7 mouse cellular contexts compared by ENCODE assay signal in genomic region chr4:155894311-155894881, GRCm38 (mm10). TPM values are rescaled to one million over a fixed set of nuclear protein-coding genes. Genes with fewer than 3 reads are reported as not detected.
DNase-seq lines count a peak whose midpoint lies in the region; ATAC-seq and TF ChIP-seq lines count a peak whose summit lies in the region.

No protein-coding gene starts in this region.

- 31% methylated on average over 8 of the region's 8 CpGs for WGBS in hindbrain, embryonic 11.5 days
- WGBS in small intestine, adult 2 months = 25% methylated on average over 8 of the region's 8 CpGs

- peaks cover 16% of the 10 kb centered on the region for H3K4me1 ChIP-seq in hindbrain, embryonic 11.5 days (replicated peaks; ENCODE audit: control insufficient read depth, insufficient read depth, low read length)
- peaks cover 21% of the 10 kb centered on the region for H3K4me1 ChIP-seq in small intestine, adult 2 months (ENCODE audit: control insufficient read depth, insufficient read depth, insufficient read length, low read length)

- no peaks in the 10 kb centered on the region for H3K9me3 ChIP-seq in hindbrain, embryonic 11.5 days (ENCODE audit: control insufficient read depth, low read length)

- TF ChIP-seq POLR2A in small intestine, adult 2 months (IDR thresholded peaks at IDR 0.05; ENCODE audit: low read depth, low read length) = no peak

- H3K4me2 ChIP-seq in hindbrain, embryonic 11.5 days (replicated peaks; ENCODE audit: low read depth, low read length) = peak overlapping the region; percentile 85

- DNase-seq in R1 (ENCODE audit: low read depth, low spot score) = peak; percentile 63
- DNase-seq in c-Kit-positive CD71-positive TER-119-negative erythroid progenitor cells, embryonic 14.5 days (ENCODE audit: low read depth) = peak; percentile 58
- peak; percentile 67 for DNase-seq in frontal cortex, postnatal 14 days (ENCODE audit: low spot score in 2 of 2)
- no peak for DNase-seq in hindbrain, embryonic 11.5 days (ENCODE audit: low spot score)
- peak; percentile 80 to 83 for DNase-seq in left cerebral cortex, adult 2 months (ENCODE audit: extremely low spot score in 1 of 2, low spot score in 2 of 2)
- peak; percentile 83 to 91 for DNase-seq in lung, postnatal 4 days

- H3K27me3 ChIP-seq in hindbrain, embryonic 11.5 days (ENCODE audit: control insufficient read depth, insufficient read depth, low read length) = no peaks in the 10 kb centered on the region
- H3K27me3 ChIP-seq in small intestine, adult 2 months (ENCODE audit: control insufficient read depth, insufficient read depth, low read length) = no peaks in the 10 kb centered on the region

- peaks cover 12% of the 10 kb centered on the region; the same call in 1 of the 2 replicates for H3K36me3 ChIP-seq in hindbrain, embryonic 11.5 days (ENCODE audit: control insufficient read depth, insufficient read depth, low read length)
- peaks cover 5% of the 10 kb centered on the region for H3K36me3 ChIP-seq in small intestine, adult 2 months (ENCODE audit: control insufficient read depth, insufficient read depth, low read length)

- peak overlapping the region; percentile 25 for H3K9ac ChIP-seq in hindbrain, embryonic 11.5 days (ENCODE audit: low read depth, low read length)

- H3K27ac ChIP-seq in hindbrain, embryonic 11.5 days (ENCODE audit: low read depth, low read length) = no peak overlapping the region; the same call in 1 of the 2 replicates
- peak overlapping the region; percentile 93 for H3K27ac ChIP-seq in left cerebral cortex, adult 2 months
- H3K27ac ChIP-seq in small intestine, adult 2 months (ENCODE audit: insufficient read depth, low read depth, low read length) = peak overlapping the region; percentile 64

- intact Hi-C loops in left cerebral cortex, adult 2 months (cut with DNase I) = loop anchor here (5.0 kb wide), 1 partner anchor 98 kb away; the partner anchor contains the start of genes B3galt6 and Sdf4

- ATAC-seq in hindbrain, embryonic 11.5 days (ENCODE audit: low FRiP score) = no peak

- H3K4me3 ChIP-seq in hindbrain, embryonic 11.5 days (ENCODE audit: low read depth, low read length) = peak overlapping the region; percentile 1; the same call in 1 of the 2 replicates
- peak overlapping the region; percentile 100 for H3K4me3 ChIP-seq in left cerebral cortex, adult 2 months
- peak overlapping the region; percentile 22; the same call in 1 of the 2 replicates for H3K4me3 ChIP-seq in small intestine, adult 2 months (ENCODE audit: low read depth, low read length)

- no peak; the same call in 1 of the 2 replicates for TF ChIP-seq CTCF in left cerebral cortex, adult 2 months (IDR thresholded peaks at IDR 0.05)
- TF ChIP-seq CTCF in small intestine, adult 2 months (IDR thresholded peaks at IDR 0.05; ENCODE audit: extremely low read depth, insufficient read length, insufficient replicate concordance, low read depth, low read length) = no peak

RNA-seq across cellular contexts. Expression of gene Acap3, which starts 2.8 kb away (rescaled TPM):
- polyA plus RNA-seq in hindbrain, embryonic 11.5 days (2014; fragmentation: Nextera tagmentation; extraction: Ambion mirVana) = 29.0 and 34.7 TPM in 2 replicates
- 100 to 1,000 TPM; 139 to 152 TPM for total RNA-seq in left cerebral cortex, adult 2 months (2021)
- polyA plus RNA-seq in small intestine, adult 2 months (2012; rRNA removed) = 11.1 and 15.9 TPM in 2 replicates

RNA-seq across cellular contexts. Expression of gene Pusl1, which starts 2.8 kb away (rescaled TPM):
- polyA plus RNA-seq in hindbrain, embryonic 11.5 days (2014; fragmentation: Nextera tagmentation; extraction: Ambion mirVana) = 41.6 and 43.2 TPM in 2 replicates
- total RNA-seq in left cerebral cortex, adult 2 months (2021) = 10 to 100 TPM; 55.0 to 61.2 TPM
- polyA plus RNA-seq in small intestine, adult 2 months (2012; rRNA removed) = 25.2 and 30.8 TPM in 2 replicates

RNA-seq across cellular contexts. Expression of gene Ints11, which starts 25.1 kb away (rescaled TPM):
- polyA plus RNA-seq in hindbrain, embryonic 11.5 days (2014; fragmentation: Nextera tagmentation; extraction: Ambion mirVana) = 93.1 and 95.4 TPM in 2 replicates
- total RNA-seq in left cerebral cortex, adult 2 months (2021) = 10 to 100 TPM; 37.3 to 41.1 TPM
- 15.0 and 26.0 TPM in 2 replicates for polyA plus RNA-seq in small intestine, adult 2 months (2012; rRNA removed)

RNA-seq across cellular contexts. Expression of gene Cptp, which starts 25.2 kb away (rescaled TPM):
- polyA plus RNA-seq in hindbrain, embryonic 11.5 days (2014; fragmentation: Nextera tagmentation; extraction: Ambion mirVana) = 19.8 and 22.7 TPM in 2 replicates
- total RNA-seq in left cerebral cortex, adult 2 months (2021) = 10 to 100 TPM; 21.7 to 28.9 TPM
- polyA plus RNA-seq in small intestine, adult 2 months (2012; rRNA removed) = 65.7 and 69.1 TPM in 2 replicates

RNA-seq across cellular contexts. Expression of gene Tas1r3, which starts 31.2 kb away (rescaled TPM):
- polyA plus RNA-seq in hindbrain, embryonic 11.5 days (2014; fragmentation: Nextera tagmentation; extraction: Ambion mirVana) = 0.46 TPM in 2 replicates
- total RNA-seq in left cerebral cortex, adult 2 months (2021) = under 1 TPM; 0.23 to 0.30 TPM
- 1.0 and 1.8 TPM in 2 replicates for polyA plus RNA-seq in small intestine, adult 2 months (2012; rRNA removed)

Comparison
In these comparisons a context has a peak if more than half of its experiments do, and no peak if none do; other contexts are left out.
1. H3K4me3 ChIP-seq: peak in every context shown above with its lines; median percentile 100 in left cerebral cortex, adult 2 months; 22 in small intestine, adult 2 months; 1 in hindbrain, embryonic 11.5 days.